Mouse (Mus musculus) embryo, embryonic 9.5 days (tissue): ENCODE measurements around the gene Agpat3.

ENCODE experiments used
- DNase-seq: peaks from one replicate; pipeline ENCODE4 v3.0.0-alpha.2; 2017; ENCODE audit errors: extremely low spot score

The Agpat3 gene

DNA sequence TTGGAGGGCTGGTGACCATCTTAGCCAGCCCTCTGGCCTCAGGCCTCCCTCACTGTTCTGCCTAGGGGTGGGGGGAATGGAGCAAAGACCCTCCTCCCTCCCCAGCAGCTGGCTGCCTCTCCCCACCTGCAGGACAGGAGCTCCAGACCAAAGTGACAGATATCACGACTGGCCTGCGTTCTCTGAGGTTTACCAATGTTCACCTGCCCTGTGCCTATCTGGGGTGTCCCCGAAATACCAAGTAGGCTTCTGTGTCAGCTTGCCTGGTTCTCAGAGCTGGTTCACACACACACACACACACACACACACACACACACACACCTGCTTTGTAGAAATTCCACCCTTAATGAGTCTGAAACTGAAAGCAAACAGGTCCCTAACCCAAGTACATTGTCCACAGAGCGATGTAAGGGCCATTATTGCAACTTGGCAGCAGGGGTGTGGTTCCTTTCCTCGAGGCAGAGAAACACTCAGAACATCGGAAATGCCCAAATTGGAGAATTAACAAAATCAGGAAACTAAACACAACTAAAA is 94.1 kb downstream of the Agpat3 start:
- DNase-seq: no peak

DNA sequence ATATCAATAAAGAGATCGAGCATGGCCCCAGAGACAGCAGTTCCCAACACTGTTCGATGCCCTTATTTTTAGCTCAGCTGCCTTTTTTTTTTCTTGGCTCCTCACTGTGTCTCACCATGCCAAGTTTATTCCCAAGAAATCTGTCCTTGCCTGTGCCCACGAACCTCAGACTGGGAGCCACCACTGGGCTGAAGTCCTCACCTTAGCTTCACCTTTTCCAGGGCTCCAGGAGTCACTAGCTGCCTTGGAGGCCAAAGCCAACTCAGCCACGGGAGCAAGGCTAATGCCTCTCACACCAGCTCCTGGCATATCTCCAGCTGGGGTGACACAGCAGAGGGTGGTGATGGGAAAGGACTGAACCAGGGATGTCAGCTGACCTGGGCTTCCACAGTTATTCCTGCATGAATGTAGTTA is 96.6 kb downstream of the Agpat3 start:
- DNase-seq: no peak

- DNase-seq: no peak
Measured at GRCm38 (mm10) chr10:78247206-78247605, 105.1 kb downstream of the Agpat3 start.

DNA sequence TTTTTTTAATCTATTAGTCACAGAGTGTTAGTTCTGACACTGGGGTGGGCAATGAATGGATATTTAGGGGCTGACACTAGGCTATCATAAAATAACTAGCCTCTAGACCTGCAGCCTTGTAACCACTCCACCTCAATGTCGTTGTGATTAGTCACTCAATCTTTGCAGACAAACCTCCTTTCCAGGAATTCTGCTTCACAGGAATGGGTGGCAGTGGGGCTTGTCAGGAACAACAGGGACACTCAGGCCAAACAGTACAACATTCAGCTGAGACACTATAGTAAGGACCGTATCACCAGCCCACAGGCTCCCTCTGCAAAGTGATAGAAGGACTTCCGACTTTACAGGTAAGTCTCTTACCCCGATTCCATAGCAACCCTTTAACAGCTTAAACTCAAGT is 105.6 kb downstream of the Agpat3 start:
- no peak for DNase-seq

DNA sequence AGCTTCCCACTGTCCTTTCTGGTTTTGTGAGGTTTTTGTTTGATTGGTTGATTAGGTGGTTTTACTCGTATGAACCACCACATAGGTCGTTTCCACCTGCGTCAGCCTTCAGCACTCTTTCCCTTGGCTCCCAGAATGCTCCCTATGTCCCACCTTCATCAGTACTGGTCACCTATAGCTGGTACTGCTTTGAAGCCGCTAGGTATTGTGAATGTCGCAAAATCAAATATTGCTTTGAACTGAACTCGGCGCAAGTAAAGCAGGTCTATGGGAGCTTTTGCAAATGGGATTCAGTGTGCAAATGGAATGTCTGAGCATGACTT is 107.1 kb downstream of the Agpat3 start:
- no peak for DNase-seq

- peak; percentile 83 for DNase-seq
Measured at GRCm38 (mm10) chr10:78244438-78245224, 107.7 kb downstream of the Agpat3 start, which contains the start of gene Trappc10. Trappc10 (minus strand) TSS chr10:78244641.

DNA sequence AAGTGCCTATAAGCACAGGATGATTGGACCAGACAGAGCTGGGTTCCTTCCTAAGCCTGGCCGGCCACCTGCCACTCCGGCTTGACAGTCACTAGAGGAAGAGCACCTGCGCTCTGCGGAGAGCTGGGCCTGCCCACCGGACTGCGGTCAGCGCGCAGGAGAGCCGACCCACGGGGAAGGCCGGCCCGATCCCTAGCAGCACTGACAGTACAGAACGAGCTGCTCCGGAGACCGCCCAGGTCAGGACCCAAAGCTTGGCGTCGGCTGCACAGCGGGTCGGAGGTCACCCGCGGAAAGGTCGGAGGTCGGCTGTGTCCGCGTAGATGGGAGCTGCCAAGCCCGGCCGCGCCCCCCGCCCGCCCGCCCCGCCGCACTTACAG is 108.2 kb downstream of the Agpat3 start:
- peak; percentile 67 for DNase-seq

DNA sequence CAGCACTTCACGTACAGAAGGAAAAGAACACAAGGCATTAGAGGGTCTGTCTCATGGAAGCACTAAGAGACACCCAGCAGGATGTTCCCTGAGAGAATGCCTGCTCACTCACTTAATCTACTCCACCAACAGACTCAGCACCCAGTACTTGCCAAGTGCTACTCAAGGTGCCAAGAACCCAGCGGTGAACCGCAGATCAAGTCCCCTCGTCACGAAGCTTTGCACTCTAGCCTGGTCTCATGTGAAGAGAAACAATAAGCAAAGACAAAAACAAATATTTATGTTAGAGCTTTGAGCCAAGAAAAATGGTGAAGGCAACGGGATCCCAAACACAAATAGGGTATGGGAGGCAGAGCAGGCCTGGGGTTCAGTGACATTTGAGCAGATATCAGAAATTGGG is 113.4 kb downstream of the Agpat3 start:
- no peak for DNase-seq

DNA sequence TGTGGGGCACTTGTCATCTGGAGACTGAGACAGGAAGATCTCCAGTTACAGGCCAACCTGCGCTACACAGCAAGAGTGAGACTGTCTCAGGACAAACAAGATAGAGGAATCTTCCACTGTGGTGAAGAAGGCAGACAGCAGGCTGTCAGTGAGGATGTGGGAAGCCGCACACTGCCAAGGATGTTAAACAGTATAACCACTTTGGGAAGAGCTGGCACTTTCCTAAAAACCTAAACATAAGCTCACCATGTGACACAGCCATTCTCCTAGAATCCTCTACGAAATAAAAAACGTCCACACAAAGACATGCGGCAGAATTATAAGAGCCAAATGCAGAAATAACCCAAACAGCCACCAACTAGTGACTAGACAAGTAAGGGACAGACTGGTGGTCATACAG is 114.0 kb downstream of the Agpat3 start:
- no peak for DNase-seq

GRCm38 (mm10) chr10:78237809-78238208 is 114.5 kb downstream of the Agpat3 start:
- no peak for DNase-seq

DNA sequence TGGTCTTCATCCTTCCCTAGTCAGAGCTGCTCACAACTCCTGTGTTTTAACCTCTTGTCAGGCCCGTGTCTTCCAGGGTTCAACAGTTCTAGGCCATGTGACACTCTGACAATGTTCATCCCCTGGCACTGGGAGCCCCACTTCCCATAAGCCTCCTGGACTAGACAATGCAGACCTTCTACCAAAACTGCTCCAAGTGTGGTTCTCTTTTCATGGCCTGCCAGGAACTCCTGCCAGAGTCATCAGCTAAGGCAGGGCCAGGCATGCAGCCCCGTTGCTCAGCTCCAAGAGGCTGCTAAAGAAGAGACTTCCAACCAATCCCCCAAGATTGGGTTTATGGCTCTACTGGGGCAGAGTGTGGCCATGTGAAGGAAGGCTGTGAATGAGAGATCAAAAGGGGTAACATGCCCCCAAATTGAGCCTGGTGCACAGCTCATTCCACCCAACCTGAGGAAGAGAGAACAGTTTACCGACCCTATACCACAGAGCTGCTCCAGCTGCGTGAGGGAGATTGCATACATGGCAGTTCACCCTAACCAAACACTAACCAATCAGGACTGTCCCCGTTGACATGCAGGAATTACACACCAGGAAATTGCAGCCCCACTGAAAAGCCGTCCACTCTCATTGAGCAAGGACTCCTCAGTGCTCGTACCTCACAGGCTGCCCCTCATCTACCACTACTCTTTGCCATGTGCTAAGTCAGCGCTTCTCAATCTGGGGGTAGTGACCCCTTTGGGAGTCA is 115.2 kb downstream of the Agpat3 start:
- DNase-seq: no peak

GRCm38 (mm10) chr10:78233756-78234155 is 118.5 kb downstream of the Agpat3 start:
- no peak for DNase-seq

DNA sequence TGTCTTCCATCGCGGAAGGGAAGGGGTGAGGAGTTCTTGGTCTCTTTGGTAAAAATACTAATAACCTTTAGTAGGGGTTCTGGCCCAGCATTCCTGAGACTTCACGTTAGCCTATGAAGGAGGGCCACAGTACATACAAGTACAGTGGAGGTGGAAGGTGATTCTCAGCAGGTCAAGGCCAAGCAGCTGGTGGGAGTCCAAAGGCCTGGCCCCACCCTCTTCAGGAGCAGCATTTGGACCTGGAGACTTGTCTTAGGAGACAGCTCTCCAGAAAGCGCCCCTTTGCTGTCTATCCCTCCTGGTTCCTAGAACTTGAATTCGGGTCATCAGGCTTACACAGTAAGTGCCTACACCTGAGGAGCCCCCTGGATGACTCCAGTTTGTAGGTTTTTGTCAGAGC is 119.1 kb downstream of the Agpat3 start:
- no peak for DNase-seq

DNA sequence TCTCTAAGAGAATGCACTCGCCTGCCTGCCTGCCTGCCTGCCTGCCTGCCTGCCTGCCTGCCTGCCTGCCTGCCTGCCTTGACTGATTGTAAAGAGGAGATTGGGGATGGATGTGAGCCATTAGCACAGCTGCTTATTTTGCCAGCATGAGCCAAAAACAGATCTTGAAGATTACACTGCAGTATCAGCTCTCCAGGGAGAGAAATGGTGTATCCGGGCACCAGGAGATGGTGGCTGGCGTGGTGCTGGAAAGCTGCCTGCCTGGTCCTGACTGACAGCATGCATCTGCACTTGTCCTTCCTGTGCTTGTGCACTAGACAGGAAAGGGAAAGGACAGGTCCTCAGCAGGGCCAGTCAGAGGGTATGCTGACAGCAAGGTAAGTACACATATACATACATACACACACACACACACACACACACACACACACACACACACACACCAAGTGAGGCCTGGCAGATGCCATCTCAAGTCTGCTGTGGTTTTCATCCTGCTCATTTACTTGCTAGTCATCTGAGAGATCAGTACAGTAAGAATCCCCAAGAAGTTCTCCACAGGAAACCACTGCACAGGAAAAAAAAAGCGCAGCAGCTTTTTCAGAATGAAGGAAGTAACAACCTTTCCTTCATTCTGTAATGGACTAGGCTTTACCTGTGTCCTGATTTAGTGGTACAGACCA is 119.8 kb downstream of the Agpat3 start:
- DNase-seq: no peak

- DNase-seq: no peak
Measured at GRCm38 (mm10) chr10:78228560-78228928, 123.7 kb downstream of the Agpat3 start.

DNA sequence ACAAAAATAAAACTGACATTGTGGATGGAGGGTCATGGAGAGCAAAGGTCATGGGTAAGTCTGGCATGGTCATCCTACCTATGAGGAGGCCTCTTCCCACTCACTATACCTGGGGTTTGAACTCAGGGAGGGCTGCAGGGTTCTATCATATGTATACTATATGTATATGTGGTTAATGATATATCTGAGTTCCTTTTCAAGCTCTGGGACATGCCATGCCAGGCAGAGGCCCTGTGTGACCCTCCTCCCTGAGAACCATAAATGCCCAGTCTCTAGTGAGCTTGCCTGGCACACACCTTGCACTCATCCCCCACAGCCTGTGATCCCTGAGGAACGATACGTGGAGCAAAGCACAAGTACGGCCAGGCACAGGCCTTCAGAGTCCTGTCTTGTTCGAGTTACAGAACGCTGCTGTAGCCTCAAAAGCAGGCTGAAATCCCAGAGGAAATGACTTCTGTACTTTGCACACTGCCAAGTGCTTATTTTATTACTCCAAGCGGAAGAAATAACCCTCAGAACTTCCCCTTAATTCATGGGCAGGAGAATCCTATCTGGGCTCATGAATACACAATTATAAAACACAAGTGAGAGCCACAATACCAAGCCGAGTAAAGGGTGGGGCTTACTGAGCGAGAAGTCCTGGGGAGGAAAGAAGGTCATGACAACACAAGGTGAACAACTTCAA is 124.3 kb downstream of the Agpat3 start:
- no peak for DNase-seq

DNA sequence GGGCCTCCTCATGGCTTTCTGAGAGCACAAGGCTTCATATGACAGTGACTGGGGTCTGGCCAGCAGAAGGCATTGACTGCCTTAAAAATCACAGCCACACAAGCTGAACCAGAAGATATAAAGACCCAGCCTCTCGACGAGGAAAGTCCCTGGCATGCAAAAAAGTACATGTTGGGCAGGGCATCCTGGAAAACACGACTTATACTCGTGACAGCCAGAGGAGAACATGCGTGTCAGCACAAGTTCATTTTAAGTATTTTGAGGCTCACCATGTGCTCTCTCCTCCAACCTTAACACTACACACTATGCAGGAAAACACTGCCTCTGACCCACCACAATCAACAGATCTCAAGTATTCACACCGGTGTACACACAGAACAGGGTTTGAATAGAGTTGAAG is 128.2 kb downstream of the Agpat3 start:
- no peak for DNase-seq

GRCm38 (mm10) chr10:78222908-78223307 is 129.4 kb downstream of the Agpat3 start:
- DNase-seq: no peak

DNA sequence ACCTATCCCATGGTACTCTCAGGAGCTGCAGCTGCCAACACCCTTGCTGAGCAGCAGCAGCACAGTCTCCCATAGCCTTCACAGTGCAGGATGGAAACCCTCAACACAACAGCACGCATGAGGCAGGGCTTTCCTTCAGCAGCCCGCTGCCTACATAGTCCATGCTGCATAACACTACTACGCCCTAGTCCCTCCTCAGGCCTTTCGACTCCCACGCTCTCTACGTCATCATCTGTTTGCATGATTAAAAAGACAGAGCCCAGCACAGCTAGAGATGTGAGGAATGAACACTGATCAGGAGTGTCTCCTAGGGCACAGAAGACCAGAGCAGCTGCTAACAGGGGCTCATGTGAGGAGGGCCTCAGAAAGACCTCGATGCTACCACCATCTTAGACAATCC is 131.0 kb downstream of the Agpat3 start:
- DNase-seq: no peak

- no peak for DNase-seq
Measured at GRCm38 (mm10) chr10:78219528-78219927, 132.8 kb downstream of the Agpat3 start.
